Mouse (Mus musculus): ENCODE data around the gene Il18.
"Not testable (repeated sequence)": the region's sequence is repeated elsewhere in the genome, so short reads cannot be mapped to it uniquely, and the experiment has no call there.

- not testable (repeated sequence) for TF ChIP-seq CTCF, EP300 (IDR thresholded peaks at IDR 0.05; ENCODE audit: low read depth)
Measured at GRCm38 (mm10) chr9:50630903-50631302, 76.3 kb downstream of the Il18 start.

All from liver, embryonic 14.5 days (tissue).